Mouse (Mus musculus): Measurements from ENCODE around the gene Slc46a2. TPM values are rescaled to one million over a fixed set of nuclear protein-coding genes. Genes with fewer than 3 reads are reported as not detected.

The Slc46a2 gene
- total RNA-seq, 1 experiment, result not detected

DNA sequence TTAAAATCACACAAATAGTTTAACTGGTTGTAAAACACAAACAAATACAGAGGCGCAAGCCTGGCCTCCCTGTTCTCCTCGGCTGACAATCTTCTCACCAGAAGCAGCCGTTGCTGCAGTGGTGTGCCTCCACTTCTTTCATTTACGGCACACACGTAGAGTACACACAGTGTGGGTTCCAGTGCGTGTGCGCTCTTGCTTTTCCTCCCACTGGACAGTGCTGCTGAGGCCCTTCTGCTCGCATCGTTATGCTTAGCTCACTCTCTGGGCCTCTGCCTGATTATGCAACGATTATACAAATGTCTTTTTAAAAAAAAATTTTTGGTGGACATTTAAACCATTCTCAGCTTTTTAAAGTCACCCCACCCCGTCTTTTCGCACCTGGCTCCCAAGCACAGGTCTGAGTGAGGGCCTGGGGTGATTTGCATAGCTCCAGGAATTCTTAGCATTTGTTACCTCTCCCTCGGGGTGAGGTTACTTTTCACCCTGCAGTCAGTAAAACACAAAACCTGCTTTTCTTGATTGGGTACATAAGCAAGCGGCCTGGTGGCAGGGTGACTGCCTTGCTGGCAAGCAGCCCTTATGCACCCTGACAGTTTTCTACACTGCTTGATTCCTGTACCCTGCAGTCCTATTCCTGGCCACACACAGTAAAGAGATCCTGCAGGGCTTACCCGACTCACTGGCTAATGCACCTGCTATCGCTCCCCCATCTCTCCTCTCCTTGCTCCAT is 55.0 kb downstream of the Slc46a2 start:
- in situ Hi-C loops (cut with MboI; ENCODE audit: low sequenced_read_pairs in 2 of 2, unreplicated experiment in 2 of 2), result no loop called here

More for the DNA sequence above, 55.0 kb downstream of the Slc46a2 start:
- peak overlapping the region; percentile 3 to 25; a peak in 1 of 4 replicates for H3K4me3 ChIP-seq (ENCODE audit: insufficient read depth in 1 of 2, low read depth in 1 of 2, low read length in 2 of 2, poor library complexity in 1 of 2, severe bottlenecking in 1 of 2)
- H3K27ac ChIP-seq (ENCODE audit: insufficient read depth, low read depth, low read length, poor library complexity, severe bottlenecking), result peak overlapping the region; percentile 49
- H3K36me3 ChIP-seq (ENCODE audit: control insufficient read depth, insufficient read depth, low read length, poor library complexity, severe bottlenecking), result peaks cover 4% of the 10 kb centered on the region; the same call in 1 of the 2 replicates
- no peak overlapping the region for H3K9ac ChIP-seq (ENCODE audit: insufficient read depth, low read depth, low read length, poor library complexity, severe bottlenecking)
- TF ChIP-seq MAFK (IDR thresholded peaks at IDR 0.05; ENCODE audit: insufficient read depth, low read depth, low read length) (no peak), ZC3H11A (IDR thresholded peaks at IDR 0.05; ENCODE audit: borderline replicate concordance, low read depth, low read length) (no peak), ZNF384 (IDR thresholded peaks at IDR 0.05; ENCODE audit: low read depth, low read length) (no peak), HCFC1 (IDR thresholded peaks at IDR 0.05; ENCODE audit: borderline replicate concordance, insufficient read depth, low read length) (no peak), CHD2 (IDR thresholded peaks at IDR 0.05; ENCODE audit: low read depth, low read length) (no peak)
- no peaks in the 10 kb centered on the region for H3K9me3 ChIP-seq (ENCODE audit: control insufficient read depth, insufficient read depth, low read depth, low read length)
- no peak for DNase-seq (ENCODE audit: low read depth, low spot score)
- peaks cover 8 to 22% of the 10 kb centered on the region in 2 experiments for H3K4me1 ChIP-seq (ENCODE audit: control insufficient read depth in 2 of 2, insufficient read depth in 2 of 2, low read length in 2 of 2, poor library complexity in 1 of 2)

Other genes starting within 250 kb of the Slc46a2 start
- gene Inip, start 113.5 kb downstream of the Slc46a2 start, total RNA-seq (2012; rRNA removed), result 31.5 and 32.9 TPM in 2 replicates
- 16.0 and 19.8 TPM in 2 replicates for gene Snx30, start 109.2 kb downstream of the Slc46a2 start, total RNA-seq (2012; rRNA removed)
- gene Mup4, start 45.7 kb upstream of the Slc46a2 start, total RNA-seq (2012; rRNA removed), result not detected in 2 replicates
- 2.5 and 2.8 TPM in 2 replicates for gene Mup6, start 49.2 kb upstream of the Slc46a2 start, total RNA-seq (2012; rRNA removed)
- not detected in 2 replicates for gene Mup7, start 155.4 kb upstream of the Slc46a2 start, total RNA-seq (2012; rRNA removed)
- gene Mup2, start 239.2 kb upstream of the Slc46a2 start, total RNA-seq (2012; rRNA removed), result not detected in 2 replicates